ENCODE assay signal across 22 mouse cellular contexts in genomic region chr5:103977297-103977696, GRCm38 (mm10). TPM values are rescaled to one million over a fixed set of nuclear protein-coding genes. Genes with fewer than 3 reads are reported as not detected.
DNase-seq lines count a peak whose midpoint lies in the region; ATAC-seq and TF ChIP-seq lines count a peak whose summit lies in the region.
"Had no signal": no experiment of that assay in that cellular context is flagged by ENCODE, and none has a peak within 500 bp of the region (broad histone marks: within the 10 kb centered on the region; RNA-seq: fewer than 3 reads in every experiment).

TSS of gene Hsd17b13 (minus strand) at chr5:103977410.

- H3K4me1 ChIP-seq in bone marrow, adult 2 months (ENCODE audit: control insufficient read depth, insufficient read depth, low read length) = peaks cover 5% of the 10 kb centered on the region; the same call in 1 of the 2 replicates
- H3K4me1 ChIP-seq in intestine, embryonic 15.5 days (replicated peaks) = no peaks in the 10 kb centered on the region
- peaks cover 20% of the 10 kb centered on the region; the same call in 1 of the 2 replicates for H3K4me1 ChIP-seq in liver, postnatal 0 days (ENCODE audit: insufficient read depth)
- H3K4me1 ChIP-seq: embryonic facial prominence, embryonic 12.5 days; forebrain, embryonic 12.5 days; hindbrain, embryonic 15.5 days; limb, embryonic 12.5 days; midbrain, embryonic 12.5 days had no signal

- no peak for TF ChIP-seq POLR2A in bone marrow, adult 2 months (IDR thresholded peaks at IDR 0.05; ENCODE audit: borderline replicate concordance, control insufficient read depth, low read depth, low read length)

- H3K27ac ChIP-seq in bone marrow, adult 2 months (ENCODE audit: control insufficient read depth, insufficient read depth, low read depth, low read length, poor library complexity) = peak within 1 kb of the TSS; percentile 79; the same call in 1 of the 2 replicates
- no peak within 1 kb of the TSS for H3K27ac ChIP-seq in intestine, embryonic 15.5 days
- H3K27ac ChIP-seq in liver, postnatal 0 days (ENCODE audit: low read depth) = peak within 1 kb of the TSS; percentile 84
- H3K27ac ChIP-seq: embryonic facial prominence, embryonic 12.5 days; forebrain, embryonic 12.5 days; hindbrain, embryonic 15.5 days; limb, embryonic 12.5 days; midbrain, embryonic 12.5 days had no signal

- no peak within 1 kb of the TSS for H3K4me2 ChIP-seq in intestine, embryonic 15.5 days (replicated peaks)
- H3K4me2 ChIP-seq in liver, postnatal 0 days (ENCODE audit: low read depth, low read length) = peak within 1 kb of the TSS; percentile 57
- H3K4me2 ChIP-seq: embryonic facial prominence, embryonic 12.5 days; forebrain, embryonic 12.5 days; heart, embryonic 11.5 days; hindbrain, embryonic 15.5 days; limb, embryonic 12.5 days; lung, embryonic 14.5 days; midbrain, embryonic 12.5 days had no signal

- ATAC-seq in intestine, embryonic 15.5 days = peak; percentile 90
- ATAC-seq in liver, postnatal 0 days = peak; percentile 94
- ATAC-seq: activated CD4-positive, CD25-positive, alpha-beta regulatory T cell, adult 4 months had no signal

- TF ChIP-seq EP300 in liver, postnatal 0 days (IDR thresholded peaks at IDR 0.05; ENCODE audit: low read depth) = peak; percentile 69; the same call in 1 of the 2 replicates

- no peaks in the 10 kb centered on the region for H3K27me3 ChIP-seq in intestine, embryonic 15.5 days (replicated peaks)
- no peaks in the 10 kb centered on the region for H3K27me3 ChIP-seq in liver, postnatal 0 days (ENCODE audit: insufficient read depth, low read length)
- H3K27me3 ChIP-seq: embryonic facial prominence, embryonic 12.5 days; forebrain, embryonic 12.5 days; hindbrain, embryonic 15.5 days; limb, embryonic 12.5 days; midbrain, embryonic 12.5 days had no signal

- TF ChIP-seq CTCF in bone marrow, adult 2 months (IDR thresholded peaks at IDR 0.05; ENCODE audit: control insufficient read depth, insufficient read depth, low read length) = no peak
- TF ChIP-seq CTCF in liver, postnatal 0 days (IDR thresholded peaks at IDR 0.05; ENCODE audit: low read depth) = no peak

- DNase-seq in kidney, adult 9 months = peak; percentile 59
- no peak for DNase-seq in kidney, postnatal 10 days
- peak; percentile 59 for DNase-seq in liver, postnatal 0 days
- no peak for DNase-seq in retina, postnatal 1 day
- DNase-seq in spleen, postnatal 4 days (ENCODE audit: low spot score in 2 of 2) = no peak
- no peak for DNase-seq in yolk sac, embryonic 10.5 days (ENCODE audit: low spot score)
- DNase-seq: adrenal gland, postnatal 25 days; cerebellum, adult 11 months; cerebellum, postnatal 10 days; gastrocnemius, postnatal 36 days; kidney, adult 11 months; lung, embryonic 14.5 days; thymus, postnatal 14 days had no signal

- H3K4me3 ChIP-seq in bone marrow, adult 2 months (replicated peaks; ENCODE audit: control insufficient read depth, low read depth, low read length) = no peak within 1 kb of the TSS
- H3K4me3 ChIP-seq in intestine, embryonic 15.5 days (replicated peaks) = no peak within 1 kb of the TSS
- peak within 1 kb of the TSS; percentile 31 for H3K4me3 ChIP-seq in liver, postnatal 0 days (ENCODE audit: low read depth, low read length)
- H3K4me3 ChIP-seq: embryonic facial prominence, embryonic 12.5 days; forebrain, embryonic 12.5 days; hindbrain, embryonic 15.5 days; limb, embryonic 12.5 days; midbrain, embryonic 12.5 days had no signal

- no peaks in the 10 kb centered on the region for H3K9me3 ChIP-seq in intestine, embryonic 15.5 days
- no peaks in the 10 kb centered on the region for H3K9me3 ChIP-seq in liver, postnatal 0 days (ENCODE audit: low read length)
- H3K9me3 ChIP-seq: embryonic facial prominence, embryonic 12.5 days; forebrain, embryonic 12.5 days; hindbrain, embryonic 15.5 days; limb, embryonic 12.5 days; midbrain, embryonic 12.5 days had no signal

- 53% methylated on average over 4 of the region's 4 CpGs for WGBS in bone marrow, adult 2 months
- WGBS in intestine, embryonic 15.5 days = 63% methylated on average over 4 of the region's 4 CpGs
- WGBS in liver, postnatal 0 days (ENCODE audit: insufficient replicate concordance) = 52% methylated on average over 4 of the region's 4 CpGs

- no peaks in the 10 kb centered on the region for H3K36me3 ChIP-seq in intestine, embryonic 15.5 days
- H3K36me3 ChIP-seq in liver, postnatal 0 days (replicated peaks; ENCODE audit: insufficient read depth, low read length) = no peaks in the 10 kb centered on the region
- H3K36me3 ChIP-seq: embryonic facial prominence, embryonic 12.5 days; forebrain, embryonic 12.5 days; hindbrain, embryonic 15.5 days; limb, embryonic 12.5 days; midbrain, embryonic 12.5 days had no signal

- H3K9ac ChIP-seq in intestine, embryonic 15.5 days = no peak within 1 kb of the TSS
- peak within 1 kb of the TSS; percentile 52 for H3K9ac ChIP-seq in liver, postnatal 0 days (replicated peaks)
- H3K9ac ChIP-seq: embryonic facial prominence, embryonic 12.5 days; forebrain, embryonic 12.5 days; hindbrain, embryonic 15.5 days; limb, embryonic 12.5 days; lung, embryonic 14.5 days; midbrain, embryonic 12.5 days had no signal

RNA-seq across cellular contexts. Expression of gene Hsd17b13, which starts in this region (rescaled TPM):
- polyA plus RNA-seq in bone marrow, adult 2 months (2011; ENCODE audit: insufficient read depth, insufficient read length, low replicate concordance, missing spikeins) = not detected in 2 replicates
- 22.0 and 24.0 TPM in 2 replicates for polyA plus RNA-seq in intestine, embryonic 15.5 days (2015; fragmentation: Nextera tagmentation; extraction: Ambion mirVana)
- polyA plus RNA-seq in liver, postnatal 0 days (2015; fragmentation: Nextera tagmentation; extraction: Ambion mirVana) = 459 and 502 TPM in 2 replicates
- polyA plus RNA-seq: activated CD4-positive, CD25-positive, alpha-beta regulatory T cell, adult 4 months; embryonic facial prominence, embryonic 12.5 days; forebrain, embryonic 12.5 days; hindbrain, embryonic 15.5 days; limb, embryonic 12.5 days; midbrain, embryonic 12.5 days had no signal

Comparison
In these comparisons a context has a peak if more than half of its experiments do, and no peak if none do; other contexts are left out.
1. RNA of gene Hsd17b13 (polyA plus RNA-seq): 459 to 502 TPM in liver, postnatal 0 days; 22.0 to 24.0 TPM in intestine, embryonic 15.5 days and not detected in bone marrow, adult 2 months; every median in the first group is over 10 times any median in the second.
2. DNase-seq: peak in kidney, adult 9 months (single experiment) and liver, postnatal 0 days (single experiment); none in kidney, postnatal 10 days (single experiment), retina, postnatal 1 day (single experiment), spleen, postnatal 4 days (0 of 2) and yolk sac, embryonic 10.5 days (single experiment).